Mouse (Mus musculus): ENCODE measurements around the gene Plekhd1. TPM values are rescaled to one million over a fixed set of nuclear protein-coding genes. Genes with fewer than 3 reads are reported as not detected.
A peak's percentile ranks its signal among the peaks of the same experiment; 100 is the strongest.

The Plekhd1 gene
- polyA plus RNA-seq, 1 experiment from 2014 or later = 4.6 TPM

GRCm38 (mm10) chr12:80691671-80692091, 710 bp upstream of the Plekhd1 start:
- Histone ChIP-seq H3K9ac (ENCODE audit: low read length) (peak overlapping the region; percentile 70), H3K27me3 (ENCODE audit: control insufficient read depth, insufficient read depth, low read length) (peaks cover 28% of the 10 kb centered on the region), H3K4me3 (replicated peaks; ENCODE audit: low read length) (peak overlapping the region; percentile 52), H3K9me3 (replicated peaks; ENCODE audit: control insufficient read depth, low read length) (no peaks in the 10 kb centered on the region), H3K36me3 (ENCODE audit: control insufficient read depth, insufficient read depth, low read length) (no peaks in the 10 kb centered on the region), H3K4me2 (ENCODE audit: low read depth, low read length) (peak overlapping the region; percentile 72), H3K27ac (ENCODE audit: low read length) (no peak overlapping the region), H3K4me1 (ENCODE audit: control insufficient read depth, insufficient read depth, low read length) (peaks cover 21% of the 10 kb centered on the region; the same call in 1 of the 2 replicates)
- WGBS = 20% methylated on average over 12 of the region's 12 CpGs
- no peak for ATAC-seq (ENCODE audit: insufficient read depth, low FRiP score)

- Histone ChIP-seq H3K4me2 (ENCODE audit: low read depth, low read length) (0 out of 2 replicates have a peak overlapping the region, but pooled peaks have one; percentile 72), H3K9ac (ENCODE audit: low read length) (no peak overlapping the region), H3K27me3 (ENCODE audit: control insufficient read depth, insufficient read depth, low read length) (peaks cover 28% of the 10 kb centered on the region), H3K9me3 (replicated peaks; ENCODE audit: control insufficient read depth, low read length) (no peaks in the 10 kb centered on the region), H3K27ac (ENCODE audit: low read length) (0 out of 2 replicates have a peak overlapping the region, but pooled peaks have one; percentile 16), H3K36me3 (ENCODE audit: control insufficient read depth, insufficient read depth, low read length) (no peaks in the 10 kb centered on the region), H3K4me3 (replicated peaks; ENCODE audit: low read length) (no peak overlapping the region), H3K4me1 (ENCODE audit: control insufficient read depth, insufficient read depth, low read length) (peaks cover 18% of the 10 kb centered on the region; the same call in 1 of the 2 replicates)
- peak; percentile 10; the same call in 1 of the 2 replicates for ATAC-seq (ENCODE audit: insufficient read depth, low FRiP score)
- 38% methylated on average over 2 of the region's 2 CpGs for WGBS
These were observed 1.3 kb downstream of the Plekhd1 start for GRCm38 (mm10) chr12:80693700-80694099.

- no peaks in the 10 kb centered on the region for H3K36me3 ChIP-seq (ENCODE audit: control insufficient read depth, insufficient read depth, low read length)
- peaks cover 28% of the 10 kb centered on the region for H3K27me3 ChIP-seq (ENCODE audit: control insufficient read depth, insufficient read depth, low read length)
- no peaks in the 10 kb centered on the region for H3K9me3 ChIP-seq (replicated peaks; ENCODE audit: control insufficient read depth, low read length)
- WGBS = 75% methylated on average over 3 of the region's 3 CpGs
- H3K9ac ChIP-seq (ENCODE audit: low read length) = no peak overlapping the region
- H3K4me2 ChIP-seq (ENCODE audit: low read depth, low read length) = no peak overlapping the region
- ATAC-seq (ENCODE audit: insufficient read depth, low FRiP score) = no peak
- peaks cover 18% of the 10 kb centered on the region; the same call in 1 of the 2 replicates for H3K4me1 ChIP-seq (ENCODE audit: control insufficient read depth, insufficient read depth, low read length)
- H3K4me3 ChIP-seq (replicated peaks; ENCODE audit: low read length) = no peak overlapping the region
- H3K27ac ChIP-seq (ENCODE audit: low read length) = no peak overlapping the region
These were observed 2.6 kb downstream of the Plekhd1 start for GRCm38 (mm10) chr12:80695004-80695403.

- no peak overlapping the region for H3K4me2 ChIP-seq (ENCODE audit: low read depth, low read length)
- H3K36me3 ChIP-seq (ENCODE audit: control insufficient read depth, insufficient read depth, low read length) = no peaks in the 10 kb centered on the region
- H3K9ac ChIP-seq (ENCODE audit: low read length) = no peak overlapping the region
- no peak for ATAC-seq (ENCODE audit: insufficient read depth, low FRiP score)
- H3K4me3 ChIP-seq (replicated peaks; ENCODE audit: low read length) = no peak overlapping the region
- no peak overlapping the region for H3K27ac ChIP-seq (ENCODE audit: low read length)
- peaks cover 4% of the 10 kb centered on the region for H3K4me1 ChIP-seq (ENCODE audit: control insufficient read depth, insufficient read depth, low read length)
- WGBS = 71% methylated on average over 5 of the region's 5 CpGs
- no peaks in the 10 kb centered on the region for H3K9me3 ChIP-seq (replicated peaks; ENCODE audit: control insufficient read depth, low read length)
- H3K27me3 ChIP-seq (ENCODE audit: control insufficient read depth, insufficient read depth, low read length) = peaks cover 4% of the 10 kb centered on the region; the same call in 1 of the 2 replicates
These were observed 6.2 kb downstream of the Plekhd1 start for GRCm38 (mm10) chr12:80698526-80699143.

- no peaks in the 10 kb centered on the region for H3K27me3 ChIP-seq (ENCODE audit: control insufficient read depth, insufficient read depth, low read length)
- 54% methylated on average over 2 of the region's 2 CpGs for WGBS
- no peaks in the 10 kb centered on the region for H3K9me3 ChIP-seq (replicated peaks; ENCODE audit: control insufficient read depth, low read length)
- no peak overlapping the region for H3K9ac ChIP-seq (ENCODE audit: low read length)
- ATAC-seq (ENCODE audit: insufficient read depth, low FRiP score) = no peak
- H3K4me2 ChIP-seq (ENCODE audit: low read depth, low read length) = no peak overlapping the region
- H3K4me3 ChIP-seq (replicated peaks; ENCODE audit: low read length) = no peak overlapping the region
- no peaks in the 10 kb centered on the region for H3K36me3 ChIP-seq (ENCODE audit: control insufficient read depth, insufficient read depth, low read length)
- H3K27ac ChIP-seq (ENCODE audit: low read length) = no peak overlapping the region
- peaks cover 4% of the 10 kb centered on the region for H3K4me1 ChIP-seq (ENCODE audit: control insufficient read depth, insufficient read depth, low read length)
These were observed 6.7 kb downstream of the Plekhd1 start for GRCm38 (mm10) chr12:80699144-80699531.

GRCm38 (mm10) chr12:80701332-80701731, 8.9 kb downstream of the Plekhd1 start:
- 52% methylated on average over 7 of the region's 7 CpGs for WGBS
- Histone ChIP-seq H3K36me3 (ENCODE audit: control insufficient read depth, insufficient read depth, low read length) (no peaks in the 10 kb centered on the region), H3K4me1 (ENCODE audit: control insufficient read depth, insufficient read depth, low read length) (peaks cover 8% of the 10 kb centered on the region), H3K4me3 (replicated peaks; ENCODE audit: low read length) (no peak overlapping the region), H3K9me3 (replicated peaks; ENCODE audit: control insufficient read depth, low read length) (no peaks in the 10 kb centered on the region), H3K9ac (ENCODE audit: low read length) (no peak overlapping the region), H3K27me3 (ENCODE audit: control insufficient read depth, insufficient read depth, low read length) (no peaks in the 10 kb centered on the region), H3K4me2 (ENCODE audit: low read depth, low read length) (no peak overlapping the region), H3K27ac (ENCODE audit: low read length) (no peak overlapping the region)
- peak; percentile 35; the same call in 1 of the 2 replicates for ATAC-seq (ENCODE audit: insufficient read depth, low FRiP score)

- Histone ChIP-seq H3K27me3 (ENCODE audit: control insufficient read depth, insufficient read depth, low read length) (no peaks in the 10 kb centered on the region), H3K4me3 (replicated peaks; ENCODE audit: low read length) (no peak overlapping the region), H3K4me1 (ENCODE audit: control insufficient read depth, insufficient read depth, low read length) (peaks cover 16% of the 10 kb centered on the region), H3K36me3 (ENCODE audit: control insufficient read depth, insufficient read depth, low read length) (no peaks in the 10 kb centered on the region), H3K4me2 (ENCODE audit: low read depth, low read length) (0 out of 2 replicates have a peak overlapping the region, but pooled peaks have one; percentile 8), H3K9me3 (replicated peaks; ENCODE audit: control insufficient read depth, low read length) (no peaks in the 10 kb centered on the region), H3K9ac (ENCODE audit: low read length) (no peak overlapping the region), H3K27ac (ENCODE audit: low read length) (peak overlapping the region; percentile 46; the same call in 1 of the 2 replicates)
- WGBS = 40% methylated on average over 11 of the region's 11 CpGs
- ATAC-seq (ENCODE audit: insufficient read depth, low FRiP score) = peak; percentile 70
These were observed 14.0 kb downstream of the Plekhd1 start for GRCm38 (mm10) chr12:80706208-80706914.

GRCm38 (mm10) chr12:80706915-80707604, 14.7 kb downstream of the Plekhd1 start:
- 0 out of 2 replicates have a peak overlapping the region, but pooled peaks have one; percentile 8 for H3K4me2 ChIP-seq (ENCODE audit: low read depth, low read length)
- WGBS = 30% methylated on average over 6 of the region's 6 CpGs
- H3K27me3 ChIP-seq (ENCODE audit: control insufficient read depth, insufficient read depth, low read length) = no peaks in the 10 kb centered on the region
- no peaks in the 10 kb centered on the region for H3K9me3 ChIP-seq (replicated peaks; ENCODE audit: control insufficient read depth, low read length)
- peak overlapping the region; percentile 46; the same call in 1 of the 2 replicates for H3K27ac ChIP-seq (ENCODE audit: low read length)
- H3K4me1 ChIP-seq (ENCODE audit: control insufficient read depth, insufficient read depth, low read length) = peaks cover 16% of the 10 kb centered on the region
- H3K9ac ChIP-seq (ENCODE audit: low read length) = no peak overlapping the region
- H3K4me3 ChIP-seq (replicated peaks; ENCODE audit: low read length) = no peak overlapping the region
- ATAC-seq (ENCODE audit: insufficient read depth, low FRiP score) = peak; percentile 4; the same call in 1 of the 2 replicates
- no peaks in the 10 kb centered on the region for H3K36me3 ChIP-seq (ENCODE audit: control insufficient read depth, insufficient read depth, low read length)
